Mouse (Mus musculus): ENCODE results near the gene Pabpc6.

- no peak for TF ChIP-seq POLR2A (IDR thresholded peaks at IDR 0.05; ENCODE audit: borderline replicate concordance, low read depth, low read length)
- TF ChIP-seq CTCF (IDR thresholded peaks at IDR 0.05; ENCODE audit: low read depth, low read length), result no peak
Observed at GRCm38 (mm10) chr17:9654155-9654554, 15.4 kb downstream of the Pabpc6 start.

All from bone marrow macrophage, adult 2 months (primary cell).